Mouse (Mus musculus) liver, postnatal 0 days (tissue): ENCODE data around the gene Hlf. TPM values are rescaled to one million over a fixed set of nuclear protein-coding genes. Genes with fewer than 3 reads are reported as not detected.

Experiments
- ATAC-seq: fragments of 200-750 bp; cut with Nextera tagmentation; 2 replicates; pipeline ENCODE4 v1.8.0; 2017; ENCODE audit warnings: mild to moderate bottlenecking, moderate library complexity
- DNase-seq: peaks from one replicate; pipeline ENCODE4 v3.0.0-alpha.2; 2016
- H3K27ac ChIP-seq: fragments of 300-500 bp; sonication (generic); 2 replicates; pipeline ENCODE4 v1.5.1; 2014; ENCODE audit warnings: antibody characterized with exemption, moderate library complexity, mild to moderate bottlenecking, low read depth
- H3K27me3 ChIP-seq: fragments of 300-500 bp; sonication (generic); 2 replicates; pipeline ENCODE4 v1.6.1; 2014; ENCODE audit warnings: low read length, control low read depth, mixed read lengths; ENCODE audit not compliant: insufficient read depth
- H3K36me3 ChIP-seq: fragments of 300-500 bp; sonication (generic); replicated peaks from 2 replicates; pipeline ENCODE4 v1.6.1; 2014; ENCODE audit warnings: mild to moderate bottlenecking, control low read depth, low read length, moderate library complexity, mixed read lengths; ENCODE audit not compliant: insufficient read depth
- H3K4me1 ChIP-seq: fragments of 300-500 bp; sonication (generic); 2 replicates; pipeline ENCODE4 v1.6.1; 2014; ENCODE audit warnings: antibody characterized with exemption, mild to moderate bottlenecking, control low read depth; ENCODE audit not compliant: insufficient read depth
- H3K4me2 ChIP-seq: fragments of 300-500 bp; sonication (generic); 2 replicates; pipeline ENCODE4 v1.6.1; 2014; ENCODE audit warnings: low read depth, mild to moderate bottlenecking, low read length, moderate library complexity, mixed read lengths
- H3K4me3 ChIP-seq: fragments of 300-500 bp; sonication (generic); 2 replicates; pipeline ENCODE4 v1.5.1; 2014; ENCODE audit warnings: low read depth, low read length
- H3K9ac ChIP-seq: fragments of 300-500 bp; sonication (generic); replicated peaks from 2 replicates; pipeline ENCODE4 v1.6.1; 2014; ENCODE audit warnings: mild to moderate bottlenecking, moderate library complexity
- H3K9me3 ChIP-seq: fragments of 300-500 bp; sonication (generic); 2 replicates; pipeline ENCODE4 v1.6.1; 2016; ENCODE audit warnings: mild to moderate bottlenecking, control low read depth, low read length, mixed read lengths
- CTCF ChIP-seq: sonication (generic); IDR thresholded peaks from 2 replicates; pipeline ENCODE4 v1.5.1; 2016; ENCODE audit warnings: antibody characterized with exemption, low read depth
- EP300 ChIP-seq: IDR thresholded peaks from 2 replicates; pipeline ENCODE4 v1.6.1; 2016; ENCODE audit warnings: antibody characterized with exemption, low read depth, mild to moderate bottlenecking
- WGBS: fragments of 180-500 bp; shearing (Covaris S2); extraction: QIAGEN DNeasy Blood & Tissue Kit; methylation state at CpG from one replicate; pipeline ENCODE4 v1.1.7; 2014; ENCODE audit not compliant: insufficient replicate concordance; 5-methylcytosine and 5-hydroxymethylcytosine counted together
- polyA plus RNA-seq: library from polyadenylated mRNA; unstranded; fragments of >200 nt; fragmentation: Nextera tagmentation; extraction: Ambion mirVana; gene quantifications from 2 replicates; pipeline ENCODE4 v1.2.1, GENCODE M21; 2015

The Hlf gene
- polyA plus RNA-seq, 1 experiment from 2014 or later = 9.6 TPM

DNA sequence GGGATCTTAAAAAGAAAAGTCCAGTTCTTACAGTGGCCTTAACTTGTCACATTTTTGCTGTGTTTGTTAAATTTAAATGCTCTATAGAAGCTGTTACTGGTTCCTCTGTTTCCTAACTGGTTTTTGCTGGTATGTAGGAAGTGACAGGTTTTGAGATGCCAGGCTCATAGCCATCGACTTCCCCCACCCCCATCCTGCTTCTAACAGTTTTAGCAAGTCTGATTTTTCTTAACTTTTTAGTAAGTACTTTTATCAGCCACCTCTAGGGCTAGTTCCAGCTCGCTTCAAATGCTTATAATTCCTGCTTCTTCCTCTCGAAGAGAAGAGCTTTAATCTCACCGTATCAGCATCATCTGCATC lies 40.6 kb downstream of the Hlf start:
- peaks cover 8% of the 10 kb centered on the region for H3K4me1 ChIP-seq
- TF ChIP-seq CTCF = no peak
- TF ChIP-seq EP300 = no peak
- DNase-seq (no peak), ATAC-seq (no peak)
- 0 out of 2 replicates have a peak, but pooled peaks cover 10% of the 10 kb centered on the region for H3K36me3 ChIP-seq
- H3K27me3 ChIP-seq = no peaks in the 10 kb centered on the region
- H3K9me3 ChIP-seq = no peaks in the 10 kb centered on the region
- H3K27ac ChIP-seq = no peak overlapping the region
- H3K4me3 ChIP-seq = no peak overlapping the region
- H3K4me2 ChIP-seq = no peak overlapping the region
- 57% methylated on average over 4 of the region's 4 CpGs for WGBS
- H3K9ac ChIP-seq = no peak overlapping the region

DNA sequence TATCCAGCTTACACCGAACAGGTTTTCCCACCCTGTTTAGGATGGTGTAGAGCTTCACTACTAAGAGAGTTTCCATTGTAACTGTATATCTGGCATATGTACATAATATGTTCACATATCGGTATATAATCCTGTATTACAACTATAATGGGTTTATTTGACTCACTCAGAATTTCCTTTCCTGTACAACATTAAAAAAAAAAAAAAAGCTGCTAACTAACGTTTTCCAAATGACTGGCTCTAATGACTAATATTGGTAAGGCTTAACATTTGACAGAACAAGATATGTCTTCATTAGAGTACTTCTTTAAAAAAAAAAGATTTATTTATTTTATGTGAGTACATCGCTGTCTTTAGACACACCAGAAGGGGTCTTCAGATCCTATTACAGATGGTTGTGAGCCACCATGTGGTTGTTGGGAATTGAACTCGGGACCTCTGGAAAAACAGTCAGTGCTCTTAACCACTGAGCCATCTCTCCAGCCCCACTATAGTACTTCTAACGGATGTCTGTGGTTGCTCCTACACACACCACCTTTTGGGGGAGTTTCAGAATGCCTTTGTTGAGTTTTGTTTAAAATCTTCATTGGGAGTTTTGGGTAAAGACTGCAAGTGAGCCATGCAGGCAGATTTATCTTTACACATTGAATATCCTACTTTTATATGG lies 41.1 kb downstream of the Hlf start:
- no peak for ATAC-seq
- TF ChIP-seq EP300 = no peak
- no peak for TF ChIP-seq CTCF

DNA sequence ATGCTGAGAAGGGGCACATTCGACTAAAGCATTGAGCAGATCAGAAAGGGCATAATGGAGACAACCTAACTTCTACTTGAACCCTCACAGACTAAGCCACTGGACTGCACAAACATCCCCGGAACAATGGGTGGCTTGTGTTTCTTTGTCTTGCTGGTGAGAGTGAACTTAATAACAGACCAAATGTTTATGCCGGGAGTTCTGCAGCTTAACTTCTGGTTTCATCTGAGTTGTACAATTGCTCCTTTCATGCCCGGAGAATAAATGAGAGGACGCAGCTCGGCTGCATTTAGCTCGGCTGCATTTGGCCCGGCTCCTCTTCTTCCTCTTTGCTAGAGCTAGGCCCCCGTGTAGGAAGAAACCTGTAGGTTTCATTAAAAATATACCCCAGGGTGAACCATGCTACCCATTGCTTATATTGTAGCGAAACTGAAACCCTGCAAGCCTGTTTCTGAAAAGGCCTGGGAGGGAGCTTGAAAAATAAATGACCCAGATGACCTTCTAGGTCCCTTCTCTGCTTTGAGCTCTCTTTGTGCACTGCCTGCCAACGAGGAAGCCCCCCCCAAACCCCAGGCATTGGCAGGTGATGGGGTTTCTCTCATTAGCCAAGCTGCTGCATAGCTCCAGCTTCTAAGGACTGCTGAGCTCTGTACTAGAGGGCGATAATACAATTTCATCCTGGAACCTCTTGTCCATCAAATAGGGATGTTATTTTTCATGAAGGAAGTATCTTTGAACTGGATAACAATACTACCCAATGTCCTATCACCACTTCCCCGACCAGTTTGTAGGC lies 42.8 kb downstream of the Hlf start:
- WGBS = 63% methylated on average over 13 of the region's 13 CpGs
- H3K4me2 ChIP-seq = no peak overlapping the region
- no peaks in the 10 kb centered on the region for H3K4me1 ChIP-seq
- H3K36me3 ChIP-seq = 0 out of 2 replicates have a peak, but pooled peaks cover 10% of the 10 kb centered on the region
- DNase-seq = no peak
- H3K27me3 ChIP-seq = no peaks in the 10 kb centered on the region
- no peak overlapping the region for H3K4me3 ChIP-seq
- H3K27ac ChIP-seq = no peak overlapping the region
- ATAC-seq = no peak
- TF ChIP-seq EP300 (no peak), CTCF (no peak)
- no peaks in the 10 kb centered on the region for H3K9me3 ChIP-seq
- H3K9ac ChIP-seq = no peak overlapping the region

More for the DNA sequence above, 41.1 kb downstream of the Hlf start:
- Histone ChIP-seq H3K27ac (no peak overlapping the region), H3K4me3 (no peak overlapping the region), H3K9ac (no peak overlapping the region), H3K27me3 (no peaks in the 10 kb centered on the region), H3K9me3 (no peaks in the 10 kb centered on the region), H3K4me2 (no peak overlapping the region), H3K4me1 (peaks cover 3% of the 10 kb centered on the region), H3K36me3 (0 out of 2 replicates have a peak, but pooled peaks cover 10% of the 10 kb centered on the region)
- DNase-seq = no peak
- 70% methylated on average over 6 of the region's 6 CpGs for WGBS

DNA sequence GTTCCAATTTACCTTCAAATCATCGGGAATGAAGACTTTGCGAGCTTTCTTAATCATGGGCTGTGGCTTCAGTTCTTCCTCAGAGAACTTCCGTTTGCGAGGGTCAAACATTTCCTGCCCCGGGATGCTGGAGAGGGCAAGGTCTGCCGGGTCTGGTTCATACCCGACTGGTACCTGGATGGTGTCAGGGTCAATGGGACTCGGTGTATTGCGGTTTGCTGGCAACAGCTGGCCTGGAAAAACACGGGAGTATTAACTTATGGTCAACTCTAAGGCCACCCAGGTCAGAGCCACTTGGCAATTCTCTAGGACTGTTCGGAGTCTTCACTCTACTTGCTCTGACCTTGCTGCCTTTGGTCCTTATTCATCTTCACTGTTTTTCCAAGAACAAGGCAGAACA lies 44.9 kb downstream of the Hlf start:
- H3K36me3 ChIP-seq = 0 out of 2 replicates have a peak, but pooled peaks cover 10% of the 10 kb centered on the region
- H3K4me2 ChIP-seq = no peak overlapping the region
- H3K27ac ChIP-seq = no peak overlapping the region
- H3K27me3 ChIP-seq = no peaks in the 10 kb centered on the region
- DNase-seq (no peak), ATAC-seq (no peak)
- no peak for TF ChIP-seq EP300
- H3K4me1 ChIP-seq = no peaks in the 10 kb centered on the region
- WGBS = 81% methylated on average over 11 of the region's 11 CpGs
- no peak overlapping the region for H3K9ac ChIP-seq
- H3K4me3 ChIP-seq = no peak overlapping the region
- no peaks in the 10 kb centered on the region for H3K9me3 ChIP-seq

DNA sequence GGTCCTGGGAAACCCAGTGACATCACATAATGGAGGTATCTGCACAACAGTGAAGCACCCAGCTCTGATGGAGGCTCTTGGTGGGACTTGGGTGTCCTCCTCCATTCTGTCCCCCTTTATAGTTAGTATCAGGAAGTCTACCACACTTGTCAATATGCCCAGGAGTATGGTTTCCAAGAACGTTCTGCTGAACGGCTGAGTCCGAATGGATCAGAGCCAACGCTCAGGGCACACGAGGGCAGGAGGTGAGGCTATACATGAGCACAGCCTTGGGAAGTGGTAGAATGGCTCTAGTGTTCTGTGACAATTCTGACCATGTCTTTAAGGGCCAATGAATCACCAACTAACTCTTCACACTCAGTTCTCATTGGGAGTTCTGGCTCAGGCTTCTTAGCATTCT lies 47.8 kb downstream of the Hlf start:
- Histone ChIP-seq H3K4me1 (no peaks in the 10 kb centered on the region), H3K4me3 (no peak overlapping the region), H3K36me3 (0 out of 2 replicates have a peak, but pooled peaks cover 10% of the 10 kb centered on the region), H3K9me3 (no peaks in the 10 kb centered on the region), H3K27me3 (no peaks in the 10 kb centered on the region), H3K9ac (no peak overlapping the region), H3K4me2 (no peak overlapping the region), H3K27ac (no peak overlapping the region)
- DNase-seq = no peak
- TF ChIP-seq CTCF (no peak), EP300 (no peak)
- no peak for ATAC-seq
- 83% methylated on average over 5 of the region's 5 CpGs for whole genome bisulfite sequencing

DNA sequence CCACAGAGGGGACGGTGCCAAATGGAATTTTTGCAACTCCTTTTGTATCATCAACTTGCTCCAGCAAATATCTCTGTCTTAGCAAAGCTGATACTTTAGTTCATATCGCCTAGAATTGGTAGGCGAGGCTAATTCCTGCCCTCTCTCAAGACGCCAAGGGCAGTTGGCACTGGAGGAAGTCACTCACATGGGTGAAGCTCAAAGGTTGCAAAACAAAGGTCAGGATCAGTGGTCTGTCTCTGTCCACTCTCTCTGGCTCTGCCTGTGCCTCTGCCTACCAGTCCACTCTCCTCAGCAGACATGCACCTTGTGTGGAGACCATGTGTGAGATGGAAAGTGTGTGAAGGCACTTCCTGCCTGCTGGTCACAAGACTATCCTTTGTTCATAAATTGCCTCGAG lies 48.4 kb downstream of the Hlf start:
- H3K36me3 ChIP-seq = 0 out of 2 replicates have a peak, but pooled peaks cover 10% of the 10 kb centered on the region
- H3K4me1 ChIP-seq = no peaks in the 10 kb centered on the region
- no peak overlapping the region for H3K4me2 ChIP-seq
- no peaks in the 10 kb centered on the region for H3K9me3 ChIP-seq
- DNase-seq (no peak), ATAC-seq (no peak)
- H3K27me3 ChIP-seq = no peaks in the 10 kb centered on the region
- TF ChIP-seq CTCF (no peak), EP300 (no peak)
- 74% methylated on average over 5 of the region's 5 CpGs for WGBS
- no peak overlapping the region for H3K27ac ChIP-seq
- H3K9ac ChIP-seq = no peak overlapping the region
- H3K4me3 ChIP-seq = no peak overlapping the region
